Mouse (Mus musculus) frontal cortex, postnatal 36 days (tissue): ENCODE measurements around the gene Shh.

Source experiments
- DNase-seq, 2 experiments: peaks; one replicate each; pipeline ENCODE4 v3.0.0; 2022; ENCODE audit warnings: low spot score in 2 of 2

Gene Shh

DNA sequence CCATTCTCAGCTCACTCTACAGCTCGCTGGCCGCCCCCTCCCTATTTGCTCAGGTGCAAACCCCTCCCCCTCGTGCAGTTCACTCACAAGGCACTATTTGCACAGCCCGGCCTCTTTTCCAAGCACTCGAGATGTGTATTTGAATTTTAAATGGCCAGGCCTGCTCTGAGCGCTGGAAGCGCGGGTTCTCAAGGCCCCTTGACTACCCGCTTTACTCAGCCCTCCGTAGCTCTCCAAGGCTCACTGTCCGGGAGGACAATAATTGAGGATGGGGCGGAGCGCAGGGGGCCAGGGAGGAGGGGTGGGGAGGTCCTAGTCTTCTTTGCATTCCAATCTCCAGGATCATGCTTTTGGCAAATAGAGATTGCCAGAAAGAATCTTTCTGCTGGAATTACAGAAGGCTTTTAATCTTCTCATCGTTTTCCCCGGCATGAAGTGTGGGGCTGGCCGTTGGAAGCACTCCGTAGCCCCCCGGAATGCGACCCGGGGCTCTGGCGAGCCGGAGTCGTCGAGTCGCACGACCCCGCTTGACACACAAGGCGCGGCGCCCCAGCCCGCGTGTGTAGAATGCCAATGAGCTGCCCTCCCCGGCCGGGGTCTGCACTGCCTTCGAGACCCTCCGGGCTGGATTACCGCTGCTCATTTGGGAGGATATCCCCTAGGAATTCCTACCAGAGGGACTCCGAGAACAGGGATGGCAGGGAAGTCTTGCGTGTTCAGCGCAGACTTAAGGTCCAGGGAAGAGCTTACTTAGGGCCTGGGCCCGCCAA, 7.4 kb downstream of the Shh start:
- no peak for DNase-seq

DNA sequence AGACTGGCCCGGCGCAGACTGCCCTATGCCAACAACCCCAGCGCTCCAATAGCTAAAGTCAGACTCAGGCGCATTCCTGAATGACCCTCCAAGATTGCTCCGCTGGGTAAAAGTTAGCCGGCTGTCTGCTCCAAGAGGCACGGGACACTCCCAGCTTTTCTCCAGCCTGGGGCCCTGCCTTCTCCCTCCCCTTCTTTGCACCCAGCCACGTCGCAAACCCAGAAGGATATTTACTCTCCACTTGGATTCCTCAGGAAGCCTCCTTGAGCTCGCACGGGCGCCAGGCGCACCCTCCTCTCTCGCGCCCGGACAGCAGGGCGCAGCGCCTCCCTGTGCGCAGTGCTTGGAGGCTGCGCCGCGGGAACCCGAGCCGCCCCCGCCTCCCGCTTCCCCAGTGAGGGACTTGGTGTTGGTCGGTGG, 8.2 kb downstream of the Shh start:
- no peak for DNase-seq

DNA sequence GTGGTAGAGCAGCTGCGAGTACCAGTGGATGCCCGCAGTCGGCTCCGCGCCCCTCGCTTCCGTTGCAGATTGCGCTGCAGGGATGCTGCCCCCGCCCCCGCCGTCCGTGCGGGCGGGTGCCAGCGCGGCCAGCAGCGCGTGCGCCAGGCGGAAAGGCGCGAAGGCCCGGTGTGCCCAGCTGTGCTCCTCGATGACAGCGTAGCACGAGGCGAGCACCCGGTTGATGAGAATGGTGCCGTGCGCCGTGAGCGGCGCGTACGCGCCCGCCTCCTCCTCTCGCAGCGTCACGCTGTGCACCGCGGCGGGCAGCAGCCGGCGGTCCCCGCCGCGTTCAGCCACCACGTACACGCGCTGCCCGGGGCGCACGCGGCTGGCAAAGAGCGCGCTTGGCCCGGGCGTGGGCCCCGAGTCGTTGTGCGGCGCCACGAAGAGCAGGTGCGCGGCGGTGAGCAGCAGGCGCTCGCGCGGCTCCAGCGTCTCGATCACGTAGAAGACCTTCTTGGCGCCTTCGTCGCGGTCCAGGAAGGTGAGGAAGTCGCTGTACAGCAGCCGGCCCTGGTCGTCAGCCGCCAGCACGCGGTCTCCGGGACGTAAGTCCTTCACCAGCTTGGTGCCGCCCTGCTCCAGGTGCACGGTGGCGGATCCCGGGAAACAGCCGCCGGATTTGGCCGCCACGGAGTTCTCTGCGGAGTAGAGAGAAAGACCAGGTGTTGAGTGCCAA, 9.0 kb downstream of the Shh start:
- DNase-seq = no peak

DNA sequence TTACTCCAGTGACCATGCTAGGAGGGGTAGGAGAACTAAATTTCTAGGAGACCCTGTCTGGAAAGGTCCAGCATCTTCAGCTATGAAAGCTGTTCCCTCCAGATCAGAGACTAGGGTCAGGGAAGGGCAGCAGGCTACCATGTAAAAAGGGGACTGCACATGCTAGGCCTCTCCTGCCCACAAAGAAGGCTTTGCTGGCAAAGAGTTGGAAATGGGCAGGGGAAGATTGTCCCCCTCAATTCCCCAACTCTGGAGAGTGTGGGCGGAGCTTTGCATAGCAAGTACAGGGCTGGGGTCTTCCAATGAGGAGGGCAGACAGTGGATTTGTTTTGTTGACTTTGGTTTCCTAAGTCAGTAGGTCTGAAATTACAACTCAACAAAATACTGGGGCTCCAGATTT, 10.7 kb downstream of the Shh start:
- DNase-seq = no peak

DNA sequence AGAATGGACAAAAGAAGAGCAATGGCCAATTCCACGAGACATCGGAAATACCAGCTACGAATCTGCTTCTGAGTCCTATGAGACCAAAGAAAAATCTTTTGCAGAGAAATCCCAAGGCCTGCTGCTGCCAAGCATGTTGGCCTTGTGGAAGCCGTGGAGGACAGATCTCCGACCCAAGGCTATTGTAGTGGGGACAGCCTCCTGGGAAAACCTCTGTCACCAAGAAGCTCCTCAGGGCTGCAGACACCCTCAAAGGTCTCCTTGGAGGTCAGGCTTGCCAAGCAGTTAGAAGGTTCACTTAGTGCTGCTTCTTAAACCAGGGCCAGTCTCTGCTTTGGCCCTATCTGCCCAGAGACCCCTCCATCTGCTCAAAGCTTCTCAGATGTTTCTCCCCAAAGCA, 11.3 kb downstream of the Shh start:
- DNase-seq = no peak

DNA sequence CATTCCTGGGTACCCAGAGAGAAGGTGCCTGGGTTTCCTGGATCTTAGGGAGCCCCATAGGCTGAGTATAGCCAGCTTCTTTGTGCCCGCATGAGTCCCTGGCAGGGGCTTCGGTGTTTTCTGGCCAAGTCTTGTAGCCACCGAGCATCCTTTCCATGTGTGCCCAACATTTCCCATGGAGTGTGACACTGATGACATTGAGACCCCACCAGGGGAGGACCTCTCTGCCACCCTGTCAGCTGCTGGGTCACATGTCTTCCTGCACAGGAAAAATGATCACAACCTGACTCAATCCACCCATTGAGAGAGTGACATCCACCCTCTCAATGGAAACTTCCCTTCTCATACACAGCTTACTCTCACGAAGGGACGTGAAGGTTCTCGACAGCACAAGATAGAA, 12.5 kb downstream of the Shh start:
- no peak for DNase-seq

DNA sequence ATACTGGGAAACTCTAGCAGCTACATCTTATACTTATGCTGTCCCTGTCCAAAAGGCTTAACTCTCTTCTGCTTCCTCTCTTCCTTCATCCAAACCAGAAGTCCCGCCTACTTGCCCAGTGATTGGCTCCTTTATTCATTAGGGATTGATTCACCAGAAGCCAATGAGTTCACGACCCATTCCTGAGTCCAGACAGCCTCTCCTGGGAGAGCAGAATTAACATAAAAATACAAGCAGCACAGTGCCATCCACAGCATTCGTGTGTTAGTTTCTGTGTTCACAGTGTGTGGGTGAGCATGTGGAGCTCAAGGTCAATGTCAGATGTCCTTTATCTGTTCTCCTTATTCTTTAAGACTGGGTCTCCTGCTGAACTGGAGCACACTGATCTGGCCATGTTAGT, 13.5 kb downstream of the Shh start:
- DNase-seq = no peak

DNA sequence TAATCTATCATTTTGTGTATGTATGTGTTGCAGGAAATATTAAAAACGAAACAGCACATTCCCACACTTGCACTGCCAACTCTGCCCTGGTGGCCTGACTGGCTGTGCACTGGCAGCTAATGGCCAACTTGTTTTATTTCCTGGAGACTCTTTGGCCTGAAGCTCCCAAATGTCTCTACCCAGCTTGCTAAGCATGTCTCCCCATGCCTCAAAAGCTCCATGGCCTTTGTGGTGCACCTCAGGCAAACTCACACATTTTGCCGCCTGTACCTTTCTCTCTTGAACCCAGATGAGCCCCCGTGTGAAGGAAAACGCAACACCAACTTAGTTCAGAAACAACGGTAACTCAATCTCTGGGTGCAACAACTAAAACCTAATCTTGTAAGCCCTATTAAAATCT, 14.0 kb downstream of the Shh start:
- DNase-seq = no peak

DNA sequence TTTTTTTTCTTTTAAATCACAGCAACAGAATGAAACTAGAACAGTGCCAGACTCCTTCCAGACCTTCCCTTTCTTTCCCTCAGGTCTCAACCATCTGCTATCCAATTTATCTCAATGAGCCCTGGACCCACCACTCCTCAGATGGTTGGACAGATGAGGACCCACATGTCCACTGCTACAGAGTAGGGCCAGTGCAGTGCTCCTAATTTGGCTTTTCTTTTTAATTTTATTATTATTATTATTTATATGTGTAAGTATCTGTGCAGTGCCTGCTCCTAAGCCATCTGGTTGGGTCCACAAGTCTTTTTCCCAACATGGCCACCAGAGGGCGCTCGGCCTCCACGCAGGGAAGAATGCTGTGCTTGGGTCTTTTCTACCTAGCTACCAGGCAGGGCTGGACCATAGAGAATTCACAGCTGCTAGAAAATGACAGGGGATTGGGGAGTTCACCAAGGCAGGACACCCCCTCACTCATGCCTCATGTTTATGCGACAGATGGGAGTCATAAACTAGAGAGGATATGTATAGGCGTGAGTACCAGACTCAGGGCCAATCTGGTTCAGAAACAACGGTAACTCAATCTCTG, 15.9 kb downstream of the Shh start:
- DNase-seq = peak; percentile 87

DNA sequence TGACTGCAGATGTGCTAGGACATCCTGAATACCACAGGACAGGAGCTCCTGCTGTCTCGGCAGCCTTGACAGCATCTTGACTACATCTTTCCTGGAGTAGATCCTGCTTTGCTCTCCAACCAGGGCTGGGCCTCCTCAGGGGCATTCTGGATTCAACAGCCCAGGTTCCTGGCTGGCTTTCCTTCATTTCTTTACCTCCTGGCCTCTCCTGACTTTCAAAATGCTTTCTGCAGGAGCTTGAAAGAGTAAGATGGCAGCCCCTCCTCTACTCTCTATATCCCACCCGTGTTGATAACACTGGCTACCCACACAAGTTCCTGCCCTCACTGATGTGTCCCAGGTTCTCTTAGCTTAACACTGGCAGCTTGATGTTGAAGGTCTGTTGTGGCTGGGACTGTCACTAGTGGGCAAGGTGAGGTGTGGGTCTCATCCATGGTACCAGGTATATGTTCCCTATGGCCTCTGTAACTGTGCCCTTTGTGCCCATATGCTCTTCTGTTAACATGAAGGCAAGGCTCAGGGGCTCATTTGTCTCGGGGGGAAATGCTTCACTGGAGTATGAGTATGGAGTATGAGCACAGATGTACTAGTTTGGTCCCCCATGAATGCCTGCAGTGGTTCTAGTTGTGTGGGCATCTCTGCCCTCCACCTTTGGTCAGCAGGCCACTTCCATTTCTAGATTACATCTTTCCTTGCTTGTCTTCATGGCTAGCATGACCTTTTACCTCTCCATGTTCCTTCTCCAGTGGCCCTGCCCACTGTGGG, 16.7 kb downstream of the Shh start:
- no peak for DNase-seq

DNA sequence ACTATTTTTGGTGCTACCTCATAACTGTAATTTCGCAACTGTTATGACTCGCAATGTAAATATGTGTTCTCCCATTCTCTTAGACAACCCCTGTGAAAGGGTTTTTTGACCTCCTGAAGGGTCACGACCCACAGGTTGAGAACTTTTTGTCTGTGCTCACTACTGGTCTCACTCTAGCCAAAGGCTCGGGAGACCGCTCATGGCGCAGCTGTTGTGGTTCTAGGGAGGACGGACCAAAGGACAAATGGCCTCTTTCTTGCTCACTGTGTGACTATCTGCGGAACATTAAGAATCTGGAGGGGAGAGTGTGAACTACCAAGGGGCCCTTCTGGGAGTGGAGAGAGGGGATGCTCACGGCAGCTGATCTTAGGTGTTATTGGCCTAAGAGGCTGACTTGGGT, 41.1 kb downstream of the Shh start:
- no peak for DNase-seq

DNA sequence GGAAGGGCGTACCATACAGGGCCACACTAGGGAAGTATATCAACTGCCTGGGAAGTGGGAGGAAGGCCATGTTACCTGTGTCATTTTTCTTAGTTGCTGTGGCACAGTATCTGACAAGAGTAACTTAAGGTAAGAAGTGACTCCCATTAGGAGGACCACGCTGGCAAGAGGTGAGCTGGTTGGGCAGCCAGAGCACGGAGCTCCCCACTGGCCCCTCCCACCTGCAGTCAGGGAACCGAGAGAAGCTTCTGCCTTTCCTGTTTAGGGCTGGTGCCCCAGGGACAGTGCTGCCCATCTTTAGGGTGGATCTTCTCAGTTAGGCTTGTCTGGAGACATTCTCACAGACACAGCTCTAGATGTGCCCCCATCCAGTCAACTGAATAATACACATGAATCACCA, 43.3 kb downstream of the Shh start:
- DNase-seq = no peak

DNA sequence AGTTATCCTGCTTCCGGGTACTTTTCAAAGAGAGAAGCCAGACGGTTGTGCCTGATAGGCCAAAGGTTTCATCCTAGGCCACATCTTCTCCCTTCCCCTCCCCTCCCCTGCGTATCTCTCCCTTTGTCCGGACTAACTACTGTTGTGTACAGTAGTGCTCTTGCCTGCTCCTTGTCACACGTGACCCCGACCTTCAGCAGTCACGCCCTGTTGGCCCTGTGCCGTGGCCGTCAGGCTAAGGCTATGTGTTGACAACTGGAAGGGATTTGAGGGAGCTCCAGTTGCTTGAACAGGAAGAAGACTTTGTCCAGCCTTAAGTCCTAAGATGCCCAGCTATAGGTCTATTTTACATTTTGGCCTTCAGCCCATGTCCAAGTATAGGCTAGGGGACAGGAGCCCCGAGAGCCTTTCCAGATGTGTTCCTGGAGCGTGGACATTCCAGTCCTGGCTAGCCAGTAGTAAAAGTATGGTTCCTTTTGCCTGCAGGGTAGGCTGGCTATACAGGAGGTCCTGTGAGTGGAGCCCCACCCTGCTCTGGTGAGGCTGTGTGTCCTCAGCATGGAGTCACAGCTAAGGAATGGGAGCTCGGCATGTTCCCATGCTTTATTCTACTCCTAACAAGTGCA, 47.3 kb downstream of the Shh start:
- DNase-seq = no peak

DNA sequence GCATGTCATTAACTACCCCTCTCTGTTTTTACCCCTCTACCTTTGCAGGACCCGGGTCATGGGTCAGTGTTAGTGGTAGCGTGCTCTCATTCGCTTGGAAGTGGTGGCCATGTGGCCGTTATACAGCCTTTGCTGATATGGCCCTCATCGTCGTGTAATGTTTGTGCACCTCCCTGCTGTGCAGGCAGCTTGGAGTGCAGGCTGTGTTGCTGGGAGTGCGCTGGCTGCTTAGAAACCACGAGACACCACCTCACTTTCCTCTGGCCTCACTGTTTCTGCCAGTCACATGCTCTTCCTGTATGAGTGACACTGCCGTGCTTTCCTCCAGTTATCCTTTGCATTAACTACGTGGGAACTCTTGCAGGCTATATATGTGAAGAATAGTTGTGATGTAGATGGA, 48.3 kb downstream of the Shh start:
- no peak for DNase-seq

DNA sequence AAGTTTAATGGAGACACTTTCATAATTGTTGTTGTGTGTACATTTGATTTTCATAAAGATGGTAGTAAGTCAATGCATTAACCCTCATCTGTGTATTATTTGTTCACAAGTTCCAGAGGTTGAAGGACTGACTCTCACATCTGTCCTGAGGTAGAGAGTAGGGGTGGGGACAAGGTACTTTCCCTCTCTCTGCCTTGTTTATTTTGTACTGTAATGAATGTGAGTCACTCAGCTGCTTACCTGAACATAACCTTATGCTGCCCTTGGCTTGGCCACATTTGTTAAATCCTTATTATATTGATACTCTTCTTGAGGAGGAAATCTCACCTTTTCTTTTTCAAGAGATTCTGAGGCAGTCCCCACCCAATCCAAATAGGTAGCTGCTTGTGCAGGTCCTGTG, 51.0 kb downstream of the Shh start:
- DNase-seq = no peak

DNA sequence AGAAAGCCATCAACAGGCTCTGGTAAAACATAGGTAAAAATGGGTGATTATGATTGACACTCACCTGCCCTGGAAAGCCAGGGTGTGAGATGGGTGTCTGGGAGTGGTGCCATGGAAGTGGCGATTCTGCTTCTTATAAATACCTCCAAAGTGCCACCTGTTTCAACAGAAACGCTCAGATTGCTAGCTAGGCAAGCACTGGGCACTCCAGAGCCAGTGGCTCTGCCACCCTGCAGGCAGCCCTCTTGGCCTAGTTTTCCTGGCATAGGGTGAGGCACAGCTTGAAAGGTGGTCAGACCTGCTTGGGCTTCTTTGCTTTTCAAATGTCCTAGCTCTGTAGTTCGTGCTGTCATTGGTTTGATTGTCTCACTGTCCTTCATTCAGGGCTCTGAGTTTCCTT, 53.0 kb downstream of the Shh start:
- no peak for DNase-seq

DNA sequence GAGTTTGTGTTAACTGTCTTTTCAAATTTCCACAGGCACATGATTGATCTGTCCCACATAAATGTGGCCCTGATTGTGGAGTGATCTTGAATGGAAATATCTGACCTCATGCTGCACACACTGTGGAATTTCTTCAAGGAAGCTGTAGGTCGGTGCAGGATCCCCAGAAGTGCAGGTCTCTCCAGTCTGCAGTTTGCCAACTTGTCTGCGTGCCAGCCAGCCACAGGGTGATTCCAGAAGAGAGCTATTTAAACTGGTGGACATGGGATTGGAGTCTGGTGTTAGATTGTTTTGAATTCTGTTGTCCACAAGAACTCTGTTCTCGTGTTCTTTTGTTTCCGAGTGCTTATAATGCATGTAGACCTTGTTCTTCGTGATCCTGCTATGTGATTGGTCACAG, 53.5 kb downstream of the Shh start:
- no peak for DNase-seq

DNA sequence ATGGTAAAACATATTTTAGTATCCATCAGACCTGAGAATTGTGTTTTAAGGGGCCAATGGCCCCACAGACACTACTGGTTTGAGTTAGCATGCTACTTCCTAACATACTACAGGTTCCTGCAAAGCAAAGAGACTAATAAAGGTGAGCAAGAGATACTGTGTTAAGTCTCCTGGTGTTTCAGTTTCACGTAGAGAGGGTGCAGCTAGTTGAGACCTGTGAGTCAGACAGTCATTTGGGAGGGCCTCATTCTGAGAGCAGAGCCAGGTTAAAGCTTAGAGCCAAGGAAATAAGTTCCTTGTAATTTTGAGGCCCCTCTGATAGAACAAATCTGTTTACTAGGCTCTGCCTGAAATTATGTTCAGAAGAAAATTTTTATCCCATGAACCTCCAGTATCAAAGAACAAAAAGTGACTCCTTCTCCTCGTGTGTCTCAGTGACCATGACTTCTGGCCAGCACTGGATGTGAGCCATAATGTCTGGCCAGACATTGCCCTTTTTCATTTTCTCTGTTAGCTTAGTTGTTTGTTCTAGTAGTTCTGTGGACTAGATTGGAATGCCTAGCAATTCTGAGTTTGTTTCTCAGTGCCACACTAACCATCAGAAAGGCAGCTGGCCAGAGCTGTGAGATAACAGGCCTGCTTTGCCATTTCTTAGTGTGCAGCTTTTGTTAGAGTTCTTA, 54.9 kb downstream of the Shh start:
- DNase-seq = no peak
